In genomic region chr7:127217475-127217874, GRCm38 (mm10) we compare ENCODE assay signal across 13 mouse cellular contexts. TPM values are rescaled to one million over a fixed set of nuclear protein-coding genes. Genes with fewer than 3 reads are reported as not detected.
A peak's percentile ranks its signal among the peaks of the same experiment; 100 is the strongest.
DNase-seq lines count a peak whose midpoint lies in the region; ATAC-seq and TF ChIP-seq lines count a peak whose summit lies in the region.
"Had no signal": no experiment of that assay in that cellular context is flagged by ENCODE, and none has a peak within 500 bp of the region (broad histone marks: within the 10 kb centered on the region; RNA-seq: fewer than 3 reads in every experiment).

No protein-coding gene starts in this region.

- no peak for ATAC-seq in heart, embryonic 11.5 days (replicated peaks; ENCODE audit: insufficient number of reproducible peaks, low FRiP score, low TSS enrichment)
- no peak for ATAC-seq in megakaryocyte, adult 5-6 weeks (ENCODE audit: poor library complexity, severe bottlenecking)
- no peak for ATAC-seq in liver, embryonic 16.5 days (ENCODE audit: low read depth)
- ATAC-seq: forebrain, embryonic 16.5 days had no signal

- H3K27ac ChIP-seq in heart, embryonic 11.5 days (ENCODE audit: low read depth, low read length): peak overlapping the region; percentile 71
- peak overlapping the region; percentile 30 for H3K27ac ChIP-seq in ES-E14 (ENCODE audit: insufficient read depth, low read depth, low read length, poor library complexity, severe bottlenecking)
- peak overlapping the region; percentile 90 for H3K27ac ChIP-seq in liver, embryonic 16.5 days (ENCODE audit: low read length)

- 55% methylated on average over 6 of the region's 6 CpGs for WGBS in heart, embryonic 11.5 days (ENCODE audit: insufficient replicate concordance)
- WGBS in liver, embryonic 16.5 days (ENCODE audit: insufficient replicate concordance): 68% methylated on average over 6 of the region's 6 CpGs

- H3K9me3 ChIP-seq in heart, embryonic 11.5 days (replicated peaks; ENCODE audit: control insufficient read depth, low read length): no peaks in the 10 kb centered on the region
- H3K9me3 ChIP-seq in megakaryocyte, embryonic 14.5 days: peaks cover 5% of the 10 kb centered on the region; the same call in 1 of the 2 replicates
- H3K9me3 ChIP-seq in ES-E14 (ENCODE audit: control insufficient read depth, insufficient read depth, low read depth, low read length): no peaks in the 10 kb centered on the region
- H3K9me3 ChIP-seq in liver, embryonic 16.5 days (replicated peaks; ENCODE audit: control insufficient read depth, low read length): no peaks in the 10 kb centered on the region

- DNase-seq in heart, postnatal 14 days: no peak
- DNase-seq in ES-E14 (ENCODE audit: low read depth, low spot score): no peak
- DNase-seq in cerebellum, postnatal 10 days: no peak
- DNase-seq in layer of hippocampus, postnatal 10 days (ENCODE audit: low spot score in 2 of 2): no peak
- DNase-seq: adrenal gland, postnatal 36 days; cerebellum, adult 9-11 months; embryo, embryonic 11 days; lung, postnatal 10 days had no signal

- H3K27me3 ChIP-seq in heart, embryonic 11.5 days (ENCODE audit: control insufficient read depth, insufficient read depth, low read length): no peaks in the 10 kb centered on the region
- no peaks in the 10 kb centered on the region for H3K27me3 ChIP-seq in megakaryocyte, embryonic 14.5 days (replicated peaks)
- H3K27me3 ChIP-seq in liver, embryonic 16.5 days (ENCODE audit: control insufficient read depth, insufficient read depth, low read depth, low read length): no peaks in the 10 kb centered on the region

- peak overlapping the region; percentile 40 for H3K4me2 ChIP-seq in heart, embryonic 11.5 days
- H3K4me2 ChIP-seq in liver, embryonic 16.5 days (ENCODE audit: low read depth, low read length): peak overlapping the region; percentile 46

- H3K9ac ChIP-seq in heart, embryonic 11.5 days (ENCODE audit: low read depth, low read length): peak overlapping the region; percentile 54
- H3K9ac ChIP-seq in ES-E14 (ENCODE audit: insufficient read depth, low read depth, low read length, poor library complexity, severe bottlenecking): peak overlapping the region; percentile 67
- H3K9ac ChIP-seq in liver, embryonic 16.5 days (ENCODE audit: low read depth, low read length): peak overlapping the region; percentile 55

- H3K36me3 ChIP-seq in heart, embryonic 11.5 days (ENCODE audit: control insufficient read depth, insufficient read depth, low read length): no peaks in the 10 kb centered on the region
- peaks cover 44% of the 10 kb centered on the region for H3K36me3 ChIP-seq in megakaryocyte, embryonic 14.5 days (replicated peaks; ENCODE audit: low read length)
- H3K36me3 ChIP-seq in ES-E14 (ENCODE audit: control insufficient read depth, insufficient read depth, low read length, poor library complexity, severe bottlenecking): peaks cover 16% of the 10 kb centered on the region
- no peaks in the 10 kb centered on the region for H3K36me3 ChIP-seq in liver, embryonic 16.5 days (ENCODE audit: control insufficient read depth, insufficient read depth)

- in situ Hi-C loops in ES-E14 (cut with MboI; ENCODE audit: low sequenced_read_pairs in 2 of 2, unreplicated experiment in 2 of 2): no loop called here

- peaks cover 18% of the 10 kb centered on the region for H3K4me1 ChIP-seq in heart, embryonic 11.5 days (ENCODE audit: control insufficient read depth, insufficient read depth, low read length)
- H3K4me1 ChIP-seq in megakaryocyte, embryonic 14.5 days: peaks cover 94% of the 10 kb centered on the region
- peaks cover 18 to 20% of the 10 kb centered on the region in 2 experiments for H3K4me1 ChIP-seq in ES-E14 (ENCODE audit: control insufficient read depth in 2 of 2, insufficient read depth in 2 of 2, low read length in 2 of 2, poor library complexity in 1 of 2)
- peaks cover 38% of the 10 kb centered on the region for H3K4me1 ChIP-seq in liver, embryonic 16.5 days (ENCODE audit: control insufficient read depth, low read depth, low read length)

- intact Hi-C loops in heart, postnatal 14 days (cut with DNase I): no loop called here

- H3K4me3 ChIP-seq in heart, embryonic 11.5 days (ENCODE audit: low read depth, low read length): no peak overlapping the region
- peak overlapping the region; percentile 86 for H3K4me3 ChIP-seq in megakaryocyte, embryonic 14.5 days (replicated peaks)
- peak overlapping the region; percentile 18 to 55 for H3K4me3 ChIP-seq in ES-E14 (ENCODE audit: insufficient read depth in 1 of 2, low read depth in 1 of 2, low read length in 2 of 2, poor library complexity in 1 of 2, severe bottlenecking in 1 of 2)
- peak overlapping the region; percentile 28 for H3K4me3 ChIP-seq in liver, embryonic 16.5 days (ENCODE audit: low read depth, low read length)

TF ChIP-seq in ES-E14, 5 proteins besides CTCF, POLR2A, EP300 and RAD21:
- TF ChIP-seq CHD2 (IDR thresholded peaks at IDR 0.05; ENCODE audit: low read depth, low read length) (no peak), ZC3H11A (IDR thresholded peaks at IDR 0.05; ENCODE audit: borderline replicate concordance, low read depth, low read length) (no peak), ZNF384 (IDR thresholded peaks at IDR 0.05; ENCODE audit: low read depth, low read length) (no peak)

RNA-seq across cellular contexts. Expression of gene Mylpf, which starts 8.8 kb away (rescaled TPM):
- 27.8 and 37.5 TPM in 2 replicates for polyA plus RNA-seq in heart, embryonic 11.5 days (2014; fragmentation: Nextera tagmentation; extraction: Ambion mirVana)
- 1 to 10 TPM; 1.1 to 4.2 TPM for total RNA-seq in heart, postnatal 14 days (2021)
- polyA plus RNA-seq in megakaryocyte, embryonic 14.5 days (2012; ENCODE audit: insufficient read depth, low replicate concordance): 4.7 TPM in 1 of 2 replicates, not detected in the other
- 5.0 and 6.0 TPM in 2 replicates for total RNA-seq in megakaryocyte, adult 5-6 weeks (2015)
- total RNA-seq in megakaryocyte, adult 5-6 weeks (2017): 2.3 and 3.3 TPM in 2 replicates
- 322 and 498 TPM in 2 replicates for total RNA-seq in ES-E14 (2012; rRNA removed)
- 61.0 and 92.3 TPM in 2 replicates for polyA plus RNA-seq in liver, embryonic 16.5 days (2015; fragmentation: Nextera tagmentation; extraction: Ambion mirVana)
- 1 to 10 TPM; 1.3 to 3.3 TPM for total RNA-seq in layer of hippocampus, postnatal 10 days (2021)

RNA-seq across cellular contexts. Expression of gene Tbc1d10b, which starts 9.2 kb away (rescaled TPM):
- polyA plus RNA-seq in heart, embryonic 11.5 days (2014; fragmentation: Nextera tagmentation; extraction: Ambion mirVana): 17.5 and 23.7 TPM in 2 replicates
- total RNA-seq in heart, postnatal 14 days (2021): 10 to 100 TPM; 29.2 to 30.5 TPM
- 83.3 and 137 TPM in 2 replicates for polyA plus RNA-seq in megakaryocyte, embryonic 14.5 days (2012; ENCODE audit: insufficient read depth, low replicate concordance)
- total RNA-seq in megakaryocyte, adult 5-6 weeks (2015): 27.0 and 27.4 TPM in 2 replicates
- total RNA-seq in megakaryocyte, adult 5-6 weeks (2017): 59.8 and 74.2 TPM in 2 replicates
- 63.3 and 67.0 TPM in 2 replicates for total RNA-seq in ES-E14 (2012; rRNA removed)
- polyA plus RNA-seq in liver, embryonic 16.5 days (2015; fragmentation: Nextera tagmentation; extraction: Ambion mirVana): 13.7 and 15.1 TPM in 2 replicates
- total RNA-seq in layer of hippocampus, postnatal 10 days (2021): 10 to 100 TPM; 84.6 to 95.4 TPM

RNA-seq across cellular contexts. Expression of gene Zfp553, which starts 15.4 kb away (rescaled TPM):
- 12.3 and 14.6 TPM in 2 replicates for polyA plus RNA-seq in heart, embryonic 11.5 days (2014; fragmentation: Nextera tagmentation; extraction: Ambion mirVana)
- total RNA-seq in heart, postnatal 14 days (2021): 1 to 10 TPM; 6.9 to 7.0 TPM
- polyA plus RNA-seq in megakaryocyte, embryonic 14.5 days (2012; ENCODE audit: insufficient read depth, low replicate concordance): 10.8 and 17.3 TPM in 2 replicates
- total RNA-seq in megakaryocyte, adult 5-6 weeks (2015): 2.9 and 3.1 TPM in 2 replicates
- 5.9 and 9.7 TPM in 2 replicates for total RNA-seq in megakaryocyte, adult 5-6 weeks (2017)
- 55.2 and 64.7 TPM in 2 replicates for total RNA-seq in ES-E14 (2012; rRNA removed)
- polyA plus RNA-seq in liver, embryonic 16.5 days (2015; fragmentation: Nextera tagmentation; extraction: Ambion mirVana): 5.7 and 5.9 TPM in 2 replicates
- total RNA-seq in layer of hippocampus, postnatal 10 days (2021): 10 to 100 TPM; 19.3 to 19.6 TPM

RNA-seq across cellular contexts. Expression of gene Sept1, which starts 15.5 kb away (rescaled TPM):
- polyA plus RNA-seq in heart, embryonic 11.5 days (2014; fragmentation: Nextera tagmentation; extraction: Ambion mirVana): 19.8 and 23.1 TPM in 2 replicates
- total RNA-seq in heart, postnatal 14 days (2021): 10 to 100 TPM in 1 of 2 experiments, 1 to 10 TPM in 1; 7.5 to 18.8 TPM
- 369 and 529 TPM in 2 replicates for polyA plus RNA-seq in megakaryocyte, embryonic 14.5 days (2012; ENCODE audit: insufficient read depth, low replicate concordance)
- total RNA-seq in megakaryocyte, adult 5-6 weeks (2015): 36.2 and 36.8 TPM in 2 replicates
- 31.2 and 42.7 TPM in 2 replicates for total RNA-seq in megakaryocyte, adult 5-6 weeks (2017)
- total RNA-seq in ES-E14 (2012; rRNA removed): 85.8 and 128 TPM in 2 replicates
- polyA plus RNA-seq in liver, embryonic 16.5 days (2015; fragmentation: Nextera tagmentation; extraction: Ambion mirVana): 10.1 and 11.1 TPM in 2 replicates
- total RNA-seq in layer of hippocampus, postnatal 10 days (2021): 1 to 10 TPM; 5.5 to 5.9 TPM

RNA-seq across cellular contexts. Expression of gene Cd2bp2, which starts 21.6 kb away (rescaled TPM):
- polyA plus RNA-seq in heart, embryonic 11.5 days (2014; fragmentation: Nextera tagmentation; extraction: Ambion mirVana): 41.7 and 41.8 TPM in 2 replicates
- 10 to 100 TPM; 38.0 to 43.7 TPM for total RNA-seq in heart, postnatal 14 days (2021)
- 13.5 and 43.5 TPM in 2 replicates for polyA plus RNA-seq in megakaryocyte, embryonic 14.5 days (2012; ENCODE audit: insufficient read depth, low replicate concordance)
- total RNA-seq in megakaryocyte, adult 5-6 weeks (2015): 16.1 and 19.0 TPM in 2 replicates
- total RNA-seq in megakaryocyte, adult 5-6 weeks (2017): 51.8 and 57.5 TPM in 2 replicates
- total RNA-seq in ES-E14 (2012; rRNA removed): 113 and 133 TPM in 2 replicates
- polyA plus RNA-seq in liver, embryonic 16.5 days (2015; fragmentation: Nextera tagmentation; extraction: Ambion mirVana): 17.4 and 18.1 TPM in 2 replicates
- total RNA-seq in layer of hippocampus, postnatal 10 days (2021): 10 to 100 TPM; 70.5 to 75.5 TPM

Comparison
In these comparisons a context has a peak if more than half of its experiments do, and no peak if none do; other contexts are left out.
1. H3K27ac ChIP-seq: peak in every context shown above with its lines; median percentile 90 in liver, embryonic 16.5 days; 71 in heart, embryonic 11.5 days; 30 in ES-E14.
2. RNA of gene Mylpf, which starts 8.8 kb away (total RNA-seq): 322 to 498 TPM in ES-E14; 2.3 to 6.0 TPM in megakaryocyte, adult 5-6 weeks, 1.1 to 4.2 TPM in heart, postnatal 14 days and 1.3 to 3.3 TPM in layer of hippocampus, postnatal 10 days; every median in the first group is over 10 times any median in the second.
3. Peak in every context shown above with its lines, with median percentiles within 50 percentile points of each other: H3K9ac ChIP-seq.